Mouse (Mus musculus): ENCODE measurements around the gene Pnn.
A peak's percentile ranks its signal among the peaks of the same experiment; 100 is the strongest.
"Not testable (repeated sequence)": the region's sequence is repeated elsewhere in the genome, so short reads cannot be mapped to it uniquely, and the experiment has no call there.

Gene Pnn

DNA sequence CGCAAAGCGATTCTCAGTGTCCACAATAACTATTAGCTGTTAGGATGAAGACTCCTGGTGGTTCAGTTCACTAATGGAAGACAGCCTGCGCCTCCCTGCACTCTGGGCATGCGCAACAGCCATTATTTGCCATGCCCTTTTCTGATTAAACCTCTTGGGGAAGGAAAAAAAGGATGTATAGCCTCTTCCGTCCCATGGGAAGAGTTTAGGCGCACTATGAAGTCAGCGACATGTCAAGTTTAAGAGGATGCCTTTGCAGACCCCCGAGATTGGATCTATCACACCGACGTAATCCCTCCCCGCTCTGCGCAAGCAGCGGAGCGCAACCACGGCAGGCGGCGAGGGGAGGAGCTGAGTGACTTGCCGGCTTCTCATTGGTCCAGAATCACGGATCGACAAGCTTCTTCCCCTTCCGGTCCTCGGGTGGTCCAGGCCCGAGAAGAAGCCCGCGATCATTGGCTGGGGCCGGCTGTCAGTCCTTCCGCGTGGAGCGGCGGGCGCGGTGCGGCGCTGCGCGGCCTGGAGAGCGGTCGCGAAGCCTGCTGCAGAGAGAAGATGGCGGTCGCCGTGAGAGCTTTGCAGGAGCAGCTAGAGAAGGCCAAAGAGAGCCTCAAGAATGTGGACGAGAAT is at the start of gene Pnn:
Gene Pnn, plus strand, starts transcription at position 437 of the 630 bp plus-strand sequence.
- DNase-seq = peak; percentile 99

DNA sequence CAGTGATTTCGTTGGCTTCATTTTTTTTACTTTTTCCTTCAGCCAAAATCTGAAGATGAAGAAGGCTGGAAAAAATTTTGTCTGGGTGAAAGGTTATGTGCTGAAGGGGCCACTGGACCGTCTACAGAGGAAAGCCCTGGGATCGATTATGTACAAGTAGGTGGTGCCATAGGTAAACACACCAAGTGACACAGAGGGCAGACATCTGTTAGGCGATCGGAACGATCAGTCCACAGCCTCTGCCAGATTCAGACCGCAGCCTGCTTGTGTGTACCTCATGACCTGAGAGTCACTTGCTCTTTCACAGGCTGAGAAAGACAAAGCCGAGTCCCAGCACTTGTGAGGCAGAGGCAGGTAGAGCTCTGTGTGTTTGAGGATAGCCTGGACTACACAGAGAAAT is 48.7 kb upstream of the Pnn start:
- no peak for DNase-seq

GRCm38 (mm10) chr12:59019891-59020290 is 46.8 kb upstream of the Pnn start:
- no peak for DNase-seq

DNA sequence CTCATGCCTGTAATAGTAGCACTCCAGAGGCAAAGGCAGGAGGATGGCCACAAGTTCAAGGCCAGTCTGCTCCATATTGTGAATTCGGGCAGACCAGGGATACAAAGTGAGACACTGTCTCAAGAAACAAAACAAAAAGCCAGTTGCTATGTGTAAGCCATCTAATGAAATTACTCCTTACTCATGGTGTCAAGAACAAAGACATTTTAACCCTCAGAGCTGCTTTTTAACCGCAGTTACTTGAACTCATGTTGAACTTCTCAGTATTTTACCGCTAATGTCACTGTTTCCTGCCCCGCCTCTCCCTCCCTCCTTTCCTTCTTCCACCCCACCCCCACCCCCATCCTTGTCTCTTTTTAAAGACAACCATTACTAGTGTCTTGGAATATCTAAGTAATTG is 45.4 kb upstream of the Pnn start:
- no peak for DNase-seq

- DNase-seq = no peak
Measured at GRCm38 (mm10) chr12:59032101-59032500, 34.6 kb upstream of the Pnn start.

- no peak for DNase-seq
Measured at GRCm38 (mm10) chr12:59039162-59039970, 27.3 kb upstream of the Pnn start.

DNA sequence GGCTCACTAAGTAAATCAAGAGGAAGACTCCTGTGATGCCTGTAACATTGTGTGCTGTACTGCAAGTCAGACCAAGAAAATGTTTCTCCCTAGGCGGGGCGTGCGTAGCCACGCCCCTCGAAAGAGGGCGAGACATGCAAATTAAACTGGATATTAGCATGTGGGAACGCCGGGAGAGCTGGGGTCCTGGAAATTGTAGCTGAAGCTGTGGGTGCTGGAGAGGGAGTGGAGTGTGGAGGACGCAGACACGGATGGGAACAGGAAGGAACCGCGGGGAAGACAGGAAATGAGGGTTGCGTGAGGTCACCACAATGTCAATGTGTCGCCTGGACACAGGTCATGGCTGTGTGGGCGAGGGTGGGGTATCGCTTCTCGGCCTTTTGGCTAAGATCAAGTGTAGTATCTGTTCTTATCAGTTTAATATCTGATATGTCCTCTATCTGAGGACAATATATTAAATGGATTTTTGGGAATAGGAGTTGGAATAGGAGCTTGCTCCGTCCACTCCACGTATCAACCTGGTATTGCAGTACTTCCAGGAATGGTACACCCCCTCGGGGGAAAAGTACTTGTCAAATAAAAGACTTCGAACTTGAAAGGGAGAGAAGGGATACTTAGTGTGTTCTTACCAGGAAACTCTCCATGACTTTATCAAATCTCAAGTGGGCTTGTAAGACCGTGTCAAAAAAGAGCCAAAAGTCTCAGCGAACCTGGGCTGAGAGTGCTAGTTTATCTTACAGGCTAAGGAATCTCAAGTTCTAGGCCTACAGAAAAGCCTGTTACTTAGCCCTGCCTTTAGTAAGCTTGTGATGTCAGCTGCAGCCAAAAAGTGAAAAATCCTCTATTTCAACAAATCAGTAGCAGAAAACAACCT is 26.5 kb upstream of the Pnn start:
- DNase-seq = no peak

- DNase-seq = no peak
Measured at GRCm38 (mm10) chr12:59040851-59041250, 25.8 kb upstream of the Pnn start.

DNA sequence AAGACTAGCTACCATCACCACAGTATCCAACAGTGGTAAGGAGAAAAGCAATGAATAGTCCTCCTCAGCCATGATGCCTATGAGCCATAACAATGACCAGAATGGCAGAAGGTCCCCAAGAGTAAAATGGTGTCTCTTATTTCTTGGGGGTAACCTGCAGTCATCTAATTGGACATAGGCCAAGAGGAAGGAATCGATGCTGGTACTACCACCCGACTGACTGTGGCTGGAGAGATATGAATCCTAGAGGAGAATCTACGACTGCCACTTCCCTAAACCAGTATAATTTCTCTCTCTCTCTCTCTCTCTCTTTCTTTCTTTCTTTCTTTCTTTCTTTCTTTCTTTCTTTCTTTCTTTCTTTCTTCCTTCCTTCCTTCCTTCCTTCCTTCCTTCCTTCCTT is 14.2 kb upstream of the Pnn start:
- DNase-seq = no peak

DNA sequence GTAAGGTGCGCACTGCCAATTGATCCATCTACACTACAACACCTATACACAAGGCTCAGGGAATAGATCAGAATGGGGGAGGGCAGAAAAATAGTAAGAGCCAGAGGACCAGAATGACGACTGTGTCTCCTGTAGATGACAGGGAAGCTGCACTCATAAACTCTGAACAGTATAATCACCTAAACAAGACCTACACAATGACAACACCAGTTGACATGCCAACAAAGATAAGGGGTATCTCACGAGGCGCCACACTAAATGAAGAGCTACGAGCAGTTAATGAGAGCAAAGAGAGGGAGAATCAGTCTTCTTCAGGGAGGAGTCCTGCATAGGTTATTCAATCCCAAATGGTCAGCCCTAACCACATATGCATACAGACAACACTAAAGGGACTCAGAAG is 13.5 kb upstream of the Pnn start:
- no peak for DNase-seq

GRCm38 (mm10) chr12:59053976-59054375 is 12.7 kb upstream of the Pnn start:
- no peak for DNase-seq

DNA sequence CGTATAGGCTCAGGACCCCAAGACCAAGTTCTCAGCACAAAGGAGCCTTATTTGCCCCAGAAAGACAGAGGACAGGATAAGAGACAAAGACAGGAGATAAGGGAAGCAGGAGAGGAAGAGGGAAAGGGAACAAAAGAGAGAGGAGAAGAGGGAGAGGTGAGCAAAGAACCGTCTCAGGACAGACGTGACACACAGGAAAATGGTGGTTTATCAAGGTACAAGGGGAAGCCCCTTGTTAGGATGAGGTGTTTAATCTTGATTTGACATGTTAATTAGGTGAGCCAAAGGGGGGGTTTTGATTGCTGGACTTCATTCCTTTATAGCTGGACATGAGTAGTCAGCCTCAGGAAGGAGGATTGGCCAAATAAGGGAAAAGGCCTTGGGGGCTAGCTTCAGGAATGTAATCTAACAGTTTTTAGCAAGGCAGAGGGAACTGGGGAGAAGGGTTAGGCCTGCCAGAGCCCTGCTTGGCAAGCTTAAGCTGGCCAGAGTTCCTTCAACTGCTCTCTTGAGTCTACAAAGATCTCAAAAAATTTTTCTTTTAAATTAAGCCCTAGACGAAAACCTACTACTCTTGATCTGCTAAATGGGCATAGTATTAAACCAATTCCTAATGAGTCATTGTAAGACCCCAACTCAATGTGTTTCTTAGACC is 11.4 kb upstream of the Pnn start:
- DNase-seq = no peak

DNA sequence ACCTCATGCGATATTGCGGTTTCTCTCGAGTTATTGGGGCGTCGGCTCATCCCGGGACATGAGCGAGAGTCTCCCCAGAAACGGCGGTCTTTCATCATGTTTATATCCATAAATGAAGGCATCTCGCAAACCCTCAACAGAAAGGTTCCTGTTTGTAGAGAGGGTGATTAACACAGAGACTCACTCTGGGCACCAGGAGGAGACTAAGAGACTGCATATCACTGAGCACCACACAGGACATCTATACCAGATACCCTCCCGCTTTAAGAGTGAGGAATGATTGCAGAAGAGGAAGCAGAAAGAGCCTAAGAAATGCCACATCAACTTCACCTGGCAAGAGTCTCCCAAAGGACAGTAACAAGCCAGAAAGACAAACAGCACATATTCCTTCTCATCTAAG is 10.5 kb upstream of the Pnn start:
- DNase-seq = no peak

- not testable (repeated sequence) for DNase-seq
Measured at GRCm38 (mm10) chr12:59058242-59058641, 8.4 kb upstream of the Pnn start.

GRCm38 (mm10) chr12:59060322-59060721 is 6.4 kb upstream of the Pnn start:
- DNase-seq = no peak

GRCm38 (mm10) chr12:59060993-59061595 is 5.6 kb upstream of the Pnn start, which contains the start of gene Trappc6b:
Trappc6b (minus strand) TSS chr12:59061472.
- DNase-seq = peak; percentile 85

DNA sequence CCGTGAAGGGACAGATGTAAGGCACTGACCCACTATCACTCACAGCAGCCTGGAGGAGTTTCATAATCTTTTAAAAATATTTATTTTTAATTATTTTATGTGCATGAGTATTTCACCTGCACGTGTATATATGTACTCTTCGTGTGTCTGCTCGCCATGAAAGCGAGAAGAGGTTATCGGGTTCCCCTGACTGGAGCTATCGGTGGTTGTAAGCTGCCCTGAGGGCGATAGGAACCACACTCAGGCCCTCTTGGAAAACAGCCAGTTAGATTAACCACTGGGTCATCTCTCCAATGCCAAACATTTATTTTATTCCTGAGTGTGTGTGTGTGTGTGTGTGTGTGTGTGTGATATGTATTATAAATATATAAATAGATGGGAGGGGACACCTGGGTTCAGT is 1.8 kb upstream of the Pnn start:
- DNase-seq = no peak

GRCm38 (mm10) chr12:59065776-59066175 is 908 bp upstream of the Pnn start:
- DNase-seq = no peak

GRCm38 (mm10) chr12:59067095-59067494 is 411 bp downstream of the Pnn start:
- no peak for DNase-seq

GRCm38 (mm10) chr12:59068791-59069190 is 2.1 kb downstream of the Pnn start:
- DNase-seq = no peak

GRCm38 (mm10) chr12:59072286-59072685 is 5.6 kb downstream of the Pnn start:
- DNase-seq = peak; percentile 42

- DNase-seq = peak; percentile 20
Measured at GRCm38 (mm10) chr12:59074052-59074451, 7.4 kb downstream of the Pnn start.
